Mouse (Mus musculus) MEL (cell line): ENCODE measurements around the gene Rsph3a. TPM values are rescaled to one million over a fixed set of nuclear protein-coding genes. Genes with fewer than 3 reads are reported as not detected.
A peak's percentile ranks its signal among the peaks of the same experiment; 100 is the strongest.
"Not testable (repeated sequence)": the region's sequence is repeated elsewhere in the genome, so short reads cannot be mapped to it uniquely, and the experiment has no call there.

Source experiments
- DNase-seq: peaks from one replicate; pipeline ENCODE4 v3.0.0; 2011; ENCODE audit warnings: low read depth, low spot score
- H3K27ac ChIP-seq: 2 replicates; pipeline ENCODE4 v1.5.1; 2012; ENCODE audit warnings: low read depth, mild to moderate bottlenecking, control low read depth, low read length, moderate library complexity; ENCODE audit not compliant: control insufficient read depth
- H3K27me3 ChIP-seq, 2 experiments: fragments of 150-350 bp in 1 of 2; sonication (generic) in 1 of 2; 2 replicates each; pipeline ENCODE4 v1.6.1; 2012; ENCODE audit warnings: low read length in 2 of 2, mild to moderate bottlenecking in 2 of 2, improper control_type of control experiment in 1 of 2, moderate library complexity in 1 of 2; ENCODE audit not compliant: insufficient read depth in 2 of 2, control insufficient read depth in 1 of 2
- H3K36me3 ChIP-seq, 2 experiments: 2 replicates each; pipeline ENCODE4 v1.6.1; 2012 to 2014; ENCODE audit warnings: low read length in 2 of 2, improper control_type of control experiment in 1 of 2, inconsistent platforms in 1 of 2, mild to moderate bottlenecking in 1 of 2; ENCODE audit not compliant: insufficient read depth in 2 of 2, control insufficient read depth in 1 of 2
- H3K4me1 ChIP-seq, 2 experiments: fragments of 150-350 bp in 1 of 2; sonication (generic) in 1 of 2; 2 replicates each; pipeline ENCODE4 v1.6.1; 2012; ENCODE audit warnings: low read length in 2 of 2, improper control_type of control experiment in 1 of 2, mild to moderate bottlenecking in 1 of 2; ENCODE audit not compliant: insufficient read depth in 2 of 2, control insufficient read depth in 1 of 2
- H3K4me3 ChIP-seq, 2 experiments: fragments of 150-350 bp in 1 of 2; sonication (generic) in 1 of 2; 2 replicates each; pipeline ENCODE4 v1.5.1; 2012; ENCODE audit warnings: low read depth in 2 of 2, low read length in 2 of 2, mild to moderate bottlenecking in 2 of 2, moderate library complexity in 2 of 2, control low read depth in 1 of 2, improper control_type of control experiment in 1 of 2; ENCODE audit not compliant: control insufficient read depth in 1 of 2, insufficient read depth in 1 of 2
- H3K79me2 ChIP-seq: 2 replicates; pipeline ENCODE4 v1.6.1; 2012; ENCODE audit warnings: mild to moderate bottlenecking, low read length, moderate library complexity; ENCODE audit not compliant: control insufficient read depth, poor library complexity, insufficient read depth
- H3K9ac ChIP-seq: 2 replicates; pipeline ENCODE4 v1.6.1; 2012; ENCODE audit warnings: low read depth, mild to moderate bottlenecking, control low read depth, low read length, moderate library complexity; ENCODE audit not compliant: control insufficient read depth, poor library complexity, severe bottlenecking
- H3K9me3 ChIP-seq: fragments of 150-350 bp; sonication (generic); replicated peaks from 2 replicates; pipeline ENCODE4 v1.6.1; 2012; ENCODE audit warnings: mild to moderate bottlenecking, low read length, improper control_type of control experiment, moderate library complexity; ENCODE audit not compliant: insufficient read depth
- BHLHE40 ChIP-seq: IDR thresholded peaks from 2 replicates; pipeline ENCODE4 v1.6.1; 2012; ENCODE audit warnings: low read depth, mild to moderate bottlenecking, inconsistent platforms, low read length, improper control_type of control experiment, borderline replicate concordance
- EP300 ChIP-seq, 2 experiments: IDR thresholded peaks; 2 replicates each; pipeline ENCODE4 v1.6.1; 2011; ENCODE audit warnings: improper control_type of control experiment in 2 of 2, low read length in 2 of 2, low read depth in 1 of 2, mild to moderate bottlenecking in 1 of 2
- ETS1 ChIP-seq: IDR thresholded peaks from 2 replicates; pipeline ENCODE4 v1.6.1; 2012; ENCODE audit warnings: low read depth, mild to moderate bottlenecking, inconsistent platforms, low read length, improper control_type of control experiment, moderate library complexity
- GATA1 ChIP-seq: IDR thresholded peaks from 2 replicates; pipeline ENCODE4 v1.6.1; 2011; ENCODE audit warnings: low read depth, low read length, improper control_type of control experiment
- MAX ChIP-seq: IDR thresholded peaks from 2 replicates; pipeline ENCODE4 v1.6.1; 2011; ENCODE audit warnings: low read length, improper control_type of control experiment
- MYB ChIP-seq: IDR thresholded peaks from 2 replicates; pipeline ENCODE4 v1.6.1; 2011; ENCODE audit warnings: mild to moderate bottlenecking, low read depth, low read length, improper control_type of control experiment
- RCOR1 ChIP-seq: IDR thresholded peaks from 2 replicates; pipeline ENCODE4 v1.6.1; 2012; ENCODE audit warnings: low read depth, mild to moderate bottlenecking, inconsistent platforms, low read length, improper control_type of control experiment
- TAL1 ChIP-seq: IDR thresholded peaks from 2 replicates; pipeline ENCODE4 v1.6.1; 2012; ENCODE audit warnings: mild to moderate bottlenecking, inconsistent platforms, low read length, moderate library complexity, mixed read lengths
- TCF12 ChIP-seq: IDR thresholded peaks from 2 replicates; pipeline ENCODE4 v1.6.1; 2014; ENCODE audit warnings: low read depth, mild to moderate bottlenecking, inconsistent platforms, low read length, improper control_type of control experiment, moderate library complexity
- USF1 ChIP-seq: IDR thresholded peaks from 2 replicates; pipeline ENCODE4 v1.6.1; 2014; ENCODE audit warnings: low read depth, mild to moderate bottlenecking, inconsistent platforms, low read length, improper control_type of control experiment, moderate library complexity
- polyA plus RNA-seq, 2 experiments: library from polyadenylated mRNA; stranded (reverse) in 1 of 2; unstranded in 1 of 2; fragments of >175 nt in 1 of 2; fragments of >200 nt in 1 of 2; gene quantifications; 2 replicates each; pipeline versions ENCODE4 v1.2.1 to v1.2.4; 2012; ENCODE audit warnings: low replicate concordance in 2 of 2, low read depth in 1 of 2; ENCODE audit not compliant: insufficient read length in 2 of 2, insufficient read depth in 1 of 2, missing spikeins in 1 of 2
- total RNA-seq: library from RNA; depleted of rRNA; stranded (reverse); fragments of 300-350 nt; gene quantifications from 2 replicates; pipeline ENCODE4 v1.2.3, GENCODE M21; 2012

Gene Rsph3a
- total and polyA plus RNA-seq, 3 experiments = 18.7 to 37.4 TPM; not detected in 1

GRCm38 (mm10) chr17:7963333-7963732 is 17.9 kb downstream of the Rsph3a start:
- DNase-seq = peak; percentile 70
- TF ChIP-seq MYB = peak; percentile 64
- 0 out of 2 replicates have a peak, but pooled peaks have one; percentile 23 for TF ChIP-seq MAX
- peak; percentile 42; the same call in 1 of the 2 replicates for TF ChIP-seq BHLHE40
- peak; percentile 70 for TF ChIP-seq RCOR1
- TF ChIP-seq TCF12 = peak; percentile 85
- peak; percentile 80 to 81 for TF ChIP-seq EP300 (IDR thresholded peaks at IDR 0.05; ENCODE audit: low read depth in 1 of 2, low read length in 2 of 2)
- TF ChIP-seq ETS1 = peak; percentile 66
- peak; percentile 66 for TF ChIP-seq TAL1
- TF ChIP-seq GATA1 = peak; percentile 85
- not testable (repeated sequence) for H3K27me3 ChIP-seq, H3K9me3 ChIP-seq, H3K4me1 ChIP-seq, H3K4me3 ChIP-seq, H3K9ac ChIP-seq, H3K79me2 ChIP-seq, H3K36me3 ChIP-seq
- peak overlapping the region; percentile 86 for H3K27ac ChIP-seq

DNA sequence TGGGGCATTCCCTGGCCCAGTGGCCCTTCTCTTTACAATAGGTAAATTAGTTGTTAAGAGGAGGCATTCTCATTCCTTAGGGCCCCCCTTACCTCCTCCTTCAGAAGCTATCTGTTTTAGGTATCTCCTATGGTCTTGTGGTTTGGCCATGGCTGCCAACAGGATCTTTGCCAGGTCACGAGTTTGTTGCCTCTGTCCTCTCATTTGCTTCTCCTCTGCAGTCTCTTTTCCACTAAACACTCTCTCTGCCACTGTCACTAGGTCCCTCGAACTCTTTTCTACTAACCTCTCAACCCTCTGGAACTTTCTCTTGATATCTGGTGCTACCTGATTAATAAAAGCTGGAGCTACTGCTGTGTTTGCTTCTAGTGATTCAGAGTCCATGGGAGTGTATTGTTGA is 19.0 kb downstream of the Rsph3a start:
- 0 out of 2 replicates have a peak, but pooled peaks have one; percentile 26 for TF ChIP-seq TCF12
- 0 out of 2 replicates have a peak, but pooled peaks have one; percentile 23 for TF ChIP-seq ETS1
- TF ChIP-seq BHLHE40 = 0 out of 2 replicates have a peak, but pooled peaks have one; percentile 7
- TF ChIP-seq USF1 = peak; percentile 36; the same call in 1 of the 2 replicates
- peak in 1 of 2 experiments; percentile 27; a peak in 1 of 4 replicates for TF ChIP-seq EP300 (IDR thresholded peaks at IDR 0.05; ENCODE audit: low read depth in 1 of 2, low read length in 2 of 2)
- not testable (repeated sequence) for H3K79me2 ChIP-seq, H3K9me3 ChIP-seq, H3K36me3 ChIP-seq, H3K4me1 ChIP-seq, H3K27me3 ChIP-seq
- DNase-seq = peak; percentile 44
- Histone ChIP-seq H3K27ac (peak overlapping the region; percentile 94), H3K9ac (peak overlapping the region; percentile 52), H3K4me3 (peak overlapping the region in 1 of 2 experiments; percentile 26; a peak in 1 of 4 replicates)

DNA sequence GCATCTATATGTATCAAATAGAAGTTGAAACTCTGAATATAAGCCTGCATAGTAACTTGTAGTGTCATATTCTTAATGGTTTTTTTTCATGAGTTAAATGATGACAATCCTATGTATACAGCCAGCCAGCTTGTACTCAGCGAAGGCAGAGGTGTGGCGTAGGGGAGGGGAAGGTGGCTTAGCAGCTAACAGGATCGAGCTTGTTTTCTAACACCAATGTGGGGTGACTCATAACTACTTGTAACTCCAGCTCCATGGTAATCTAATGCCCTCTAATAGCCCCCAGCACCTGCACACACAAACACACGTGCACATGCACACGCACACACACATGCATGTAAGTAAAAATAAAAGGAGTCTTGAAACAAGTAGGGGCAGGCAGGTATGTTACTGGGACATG is 23.1 kb downstream of the Rsph3a start:
- not testable (repeated sequence) for H3K79me2 ChIP-seq, H3K36me3 ChIP-seq, H3K9ac ChIP-seq, DNase-seq, H3K4me3 ChIP-seq, H3K27me3 ChIP-seq, H3K27ac ChIP-seq, H3K4me1 ChIP-seq, H3K9me3 ChIP-seq

DNA sequence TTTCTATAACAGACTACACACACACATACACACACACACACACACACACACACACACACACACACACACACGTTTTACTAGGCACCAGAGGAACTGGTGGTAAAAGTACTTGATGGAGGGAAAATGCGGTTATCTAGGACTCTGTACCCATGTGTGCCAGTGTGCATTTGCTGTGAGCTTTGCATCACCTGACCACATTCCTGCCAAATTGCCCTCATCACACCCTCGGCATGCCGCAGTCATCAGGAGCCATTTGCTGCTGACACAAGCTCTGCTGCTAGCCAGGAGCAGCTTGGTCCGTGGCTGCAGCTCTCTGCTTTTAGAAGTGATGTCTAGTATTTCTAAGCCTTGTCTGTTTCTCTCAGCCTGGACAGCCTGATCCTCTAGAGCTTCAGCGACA is 24.4 kb downstream of the Rsph3a start:
- H3K9me3 ChIP-seq, H3K79me2 ChIP-seq, H3K4me3 ChIP-seq, H3K27ac ChIP-seq, H3K4me1 ChIP-seq, H3K9ac ChIP-seq, H3K27me3 ChIP-seq, H3K36me3 ChIP-seq, DNase-seq: not testable (repeated sequence)
